Mouse (Mus musculus): ENCODE data around the gene Jmjd6. TPM values are rescaled to one million over a fixed set of nuclear protein-coding genes. Genes with fewer than 3 reads are reported as not detected.
A peak's percentile ranks its signal among the peaks of the same experiment; 100 is the strongest.

Jmjd6 gene
- polyA plus RNA-seq, 1 experiment from 2014 or later: 63.7 TPM

GRCm38 (mm10) chr11:116808811-116809395, 34.3 kb downstream of the Jmjd6 start:
- no peak overlapping the region for H3K9ac ChIP-seq (ENCODE audit: low read length)
- H3K36me3 ChIP-seq (ENCODE audit: control insufficient read depth, insufficient read depth, low read length): peaks cover 9% of the 10 kb centered on the region
- 74% methylated on average over 11 of the region's 11 CpGs for WGBS
- H3K9me3 ChIP-seq (ENCODE audit: control insufficient read depth, low read length): no peaks in the 10 kb centered on the region
- H3K27me3 ChIP-seq (ENCODE audit: control insufficient read depth, insufficient read depth, low read length): no peaks in the 10 kb centered on the region; the same call in 1 of the 2 replicates
- no peak for ATAC-seq (ENCODE audit: insufficient number of reproducible peaks, insufficient read depth, low FRiP score, low read depth)
- H3K4me1 ChIP-seq (ENCODE audit: control insufficient read depth in 2 of 2, insufficient read depth in 2 of 2, low read length in 2 of 2): peaks cover 22 to 36% of the 10 kb centered on the region in 2 experiments
- no peak overlapping the region for H3K4me2 ChIP-seq (ENCODE audit: low read length)
- no peak overlapping the region for H3K27ac ChIP-seq (replicated peaks in 1 of 2; ENCODE audit: control insufficient read depth in 1 of 2, insufficient read depth in 1 of 2, low read depth in 2 of 2, low read length in 2 of 2)
- H3K4me3 ChIP-seq (ENCODE audit: control insufficient read depth in 1 of 2, insufficient read depth in 1 of 2, low read depth in 1 of 2, low read length in 2 of 2): no peak overlapping the region

DNA sequence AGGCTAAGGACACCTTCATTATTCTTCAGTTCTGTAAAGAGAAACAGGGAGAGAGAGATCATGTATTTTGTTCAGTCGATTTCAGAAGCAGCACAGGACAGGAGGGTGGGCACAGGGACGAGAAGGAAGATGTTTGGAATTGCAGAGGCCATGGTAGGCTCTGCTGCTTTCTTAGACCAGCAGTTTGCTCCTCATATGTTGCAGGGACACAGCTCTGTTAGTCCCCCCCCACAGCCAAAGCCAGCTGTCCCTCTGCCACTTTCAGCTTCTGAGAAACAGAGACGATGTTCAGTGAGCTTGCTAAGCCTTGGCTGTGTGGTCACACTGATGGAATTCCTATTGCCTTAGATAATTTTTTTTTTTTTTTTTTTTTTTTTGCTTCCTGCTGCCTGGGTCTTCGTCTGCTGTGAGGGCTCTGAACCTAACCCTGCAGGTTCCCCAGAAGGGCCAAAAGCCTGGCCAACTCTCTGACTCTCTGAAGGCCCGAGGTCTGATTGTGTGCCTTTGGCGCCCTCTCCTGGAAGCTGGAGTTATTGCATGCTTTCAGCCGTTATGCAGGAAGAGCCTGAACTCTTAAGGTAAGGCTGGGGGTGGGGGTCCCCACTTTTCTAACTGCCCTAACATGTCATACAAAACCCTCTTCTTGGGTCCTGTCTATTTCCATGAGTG, 35.2 kb downstream of the Jmjd6 start:
- Histone ChIP-seq H3K36me3 (ENCODE audit: control insufficient read depth, insufficient read depth, low read length) (peaks cover 9% of the 10 kb centered on the region), H3K9me3 (ENCODE audit: control insufficient read depth, low read length) (no peaks in the 10 kb centered on the region), H3K9ac (ENCODE audit: low read length) (peak overlapping the region; percentile 42), H3K27me3 (ENCODE audit: control insufficient read depth, insufficient read depth, low read length) (no peaks in the 10 kb centered on the region; the same call in 1 of the 2 replicates), H3K27ac (replicated peaks in 1 of 2; ENCODE audit: control insufficient read depth in 1 of 2, insufficient read depth in 1 of 2, low read depth in 2 of 2, low read length in 2 of 2) (peak overlapping the region; percentile 58 to 61), H3K4me2 (ENCODE audit: low read length) (no peak overlapping the region), H3K4me1 (ENCODE audit: control insufficient read depth in 2 of 2, insufficient read depth in 2 of 2, low read length in 2 of 2) (peaks cover 15 to 28% of the 10 kb centered on the region in 2 experiments), H3K4me3 (ENCODE audit: control insufficient read depth in 1 of 2, insufficient read depth in 1 of 2, low read depth in 1 of 2, low read length in 2 of 2) (no peak overlapping the region)
- no peak for ATAC-seq (ENCODE audit: insufficient number of reproducible peaks, insufficient read depth, low FRiP score, low read depth)
- WGBS: 21% methylated on average over 7 of the region's 7 CpGs

DNA sequence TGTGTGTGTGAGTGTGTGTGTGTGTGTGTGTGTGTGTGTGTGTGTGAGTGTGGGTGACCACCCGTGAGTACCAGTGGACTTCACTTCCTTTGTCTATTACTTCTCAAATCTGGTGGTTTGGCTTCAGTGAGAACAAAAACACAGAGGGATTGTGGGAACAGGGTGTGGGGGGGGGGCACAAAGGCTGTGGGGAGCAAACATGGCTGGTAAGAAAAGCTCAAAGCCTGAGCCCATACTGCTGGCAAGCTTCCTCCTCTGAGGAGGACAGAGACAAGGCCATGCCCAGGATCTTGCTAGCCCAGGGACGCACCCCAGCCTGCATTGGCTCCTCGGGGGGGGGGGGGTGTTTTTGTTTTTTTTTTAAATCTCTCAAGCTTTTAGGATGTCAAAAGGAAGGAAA, 35.7 kb downstream of the Jmjd6 start:
- peaks cover 9% of the 10 kb centered on the region for H3K36me3 ChIP-seq (ENCODE audit: control insufficient read depth, insufficient read depth, low read length)
- no peaks in the 10 kb centered on the region; the same call in 1 of the 2 replicates for H3K27me3 ChIP-seq (ENCODE audit: control insufficient read depth, insufficient read depth, low read length)
- ATAC-seq (ENCODE audit: insufficient number of reproducible peaks, insufficient read depth, low FRiP score, low read depth): no peak
- no peak overlapping the region for H3K4me3 ChIP-seq (ENCODE audit: control insufficient read depth in 1 of 2, insufficient read depth in 1 of 2, low read depth in 1 of 2, low read length in 2 of 2)
- H3K9me3 ChIP-seq (ENCODE audit: control insufficient read depth, low read length): no peaks in the 10 kb centered on the region
- 75% methylated on average over 3 of the region's 3 CpGs for WGBS
- no peak overlapping the region for H3K4me2 ChIP-seq (ENCODE audit: low read length)
- H3K27ac ChIP-seq (replicated peaks in 1 of 2; ENCODE audit: control insufficient read depth in 1 of 2, insufficient read depth in 1 of 2, low read depth in 2 of 2, low read length in 2 of 2): peak overlapping the region; percentile 58 to 61
- peak overlapping the region; percentile 42; the same call in 1 of the 2 replicates for H3K9ac ChIP-seq (ENCODE audit: low read length)
- peaks cover 10 to 22% of the 10 kb centered on the region in 2 experiments for H3K4me1 ChIP-seq (ENCODE audit: control insufficient read depth in 2 of 2, insufficient read depth in 2 of 2, low read length in 2 of 2)

DNA sequence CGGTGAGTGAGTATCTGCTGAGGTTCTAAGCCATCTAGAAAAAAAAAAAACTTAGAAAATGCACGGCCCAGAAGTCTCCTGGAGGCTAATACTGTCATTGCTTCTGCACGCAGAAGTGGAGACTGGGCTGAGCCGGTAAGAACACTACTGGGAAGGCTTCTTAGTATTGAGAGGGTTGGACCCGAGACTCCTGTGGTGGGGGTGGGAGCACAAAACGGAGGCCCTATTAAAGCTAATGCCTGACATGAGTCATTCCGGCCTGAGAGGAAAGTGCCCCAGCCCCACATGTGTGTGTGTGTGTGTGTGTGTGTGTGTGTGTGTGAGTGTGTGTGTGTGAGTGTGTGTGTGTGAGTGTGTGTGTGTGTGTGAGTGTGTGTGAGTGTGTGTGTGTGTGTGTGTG, 36.1 kb downstream of the Jmjd6 start:
- Histone ChIP-seq H3K27me3 (ENCODE audit: control insufficient read depth, insufficient read depth, low read length) (no peaks in the 10 kb centered on the region; the same call in 1 of the 2 replicates), H3K4me1 (ENCODE audit: control insufficient read depth in 2 of 2, insufficient read depth in 2 of 2, low read length in 2 of 2) (peaks cover 10 to 18% of the 10 kb centered on the region in 2 experiments), H3K9ac (ENCODE audit: low read length) (no peak overlapping the region), H3K4me3 (ENCODE audit: control insufficient read depth in 1 of 2, insufficient read depth in 1 of 2, low read depth in 1 of 2, low read length in 2 of 2) (no peak overlapping the region), H3K36me3 (ENCODE audit: control insufficient read depth, insufficient read depth, low read length) (peaks cover 9% of the 10 kb centered on the region), H3K9me3 (ENCODE audit: control insufficient read depth, low read length) (no peaks in the 10 kb centered on the region), H3K4me2 (ENCODE audit: low read length) (no peak overlapping the region), H3K27ac (replicated peaks in 1 of 2; ENCODE audit: control insufficient read depth in 1 of 2, insufficient read depth in 1 of 2, low read depth in 2 of 2, low read length in 2 of 2) (peak overlapping the region; percentile 58 to 61; a peak in 3 of 4 replicates)
- WGBS: 50% methylated on average over 7 of the region's 7 CpGs
- no peak for ATAC-seq (ENCODE audit: insufficient number of reproducible peaks, insufficient read depth, low FRiP score, low read depth)

GRCm38 (mm10) chr11:116806136-116807071, 36.8 kb downstream of the Jmjd6 start:
- Histone ChIP-seq H3K9ac (ENCODE audit: low read length) (peak overlapping the region; percentile 36; the same call in 1 of the 2 replicates), H3K27me3 (ENCODE audit: control insufficient read depth, insufficient read depth, low read length) (no peaks in the 10 kb centered on the region; the same call in 1 of the 2 replicates), H3K9me3 (ENCODE audit: control insufficient read depth, low read length) (no peaks in the 10 kb centered on the region), H3K4me3 (ENCODE audit: control insufficient read depth in 1 of 2, insufficient read depth in 1 of 2, low read depth in 1 of 2, low read length in 2 of 2) (no peak overlapping the region), H3K4me1 (ENCODE audit: control insufficient read depth in 2 of 2, insufficient read depth in 2 of 2, low read length in 2 of 2) (peaks cover 8 to 12% of the 10 kb centered on the region in 2 experiments), H3K4me2 (ENCODE audit: low read length) (no peak overlapping the region), H3K27ac (replicated peaks in 1 of 2; ENCODE audit: control insufficient read depth in 1 of 2, insufficient read depth in 1 of 2, low read depth in 2 of 2, low read length in 2 of 2) (peak overlapping the region; percentile 58 to 71), H3K36me3 (ENCODE audit: control insufficient read depth, insufficient read depth, low read length) (peaks cover 9% of the 10 kb centered on the region)
- no peak for ATAC-seq (ENCODE audit: insufficient number of reproducible peaks, insufficient read depth, low FRiP score, low read depth)
- WGBS: 55% methylated on average over 15 of the region's 15 CpGs

GRCm38 (mm10) chr11:116802709-116803108, 40.5 kb downstream of the Jmjd6 start:
- Histone ChIP-seq H3K4me3 (ENCODE audit: control insufficient read depth in 1 of 2, insufficient read depth in 1 of 2, low read depth in 1 of 2, low read length in 2 of 2) (no peak overlapping the region), H3K9me3 (ENCODE audit: control insufficient read depth, low read length) (no peaks in the 10 kb centered on the region), H3K36me3 (ENCODE audit: control insufficient read depth, insufficient read depth, low read length) (no peaks in the 10 kb centered on the region), H3K4me1 (ENCODE audit: control insufficient read depth in 2 of 2, insufficient read depth in 2 of 2, low read length in 2 of 2) (peaks cover 5 to 6% of the 10 kb centered on the region in 2 experiments; a peak in 3 of 4 replicates), H3K4me2 (ENCODE audit: low read length) (no peak overlapping the region), H3K9ac (ENCODE audit: low read length) (no peak overlapping the region), H3K27me3 (ENCODE audit: control insufficient read depth, insufficient read depth, low read length) (no peaks in the 10 kb centered on the region), H3K27ac (replicated peaks in 1 of 2; ENCODE audit: control insufficient read depth in 1 of 2, insufficient read depth in 1 of 2, low read depth in 2 of 2, low read length in 2 of 2) (no peak overlapping the region)
- no peak for ATAC-seq (ENCODE audit: insufficient number of reproducible peaks, insufficient read depth, low FRiP score, low read depth)
- WGBS: 77% methylated on average over 5 of the region's 5 CpGs

DNA sequence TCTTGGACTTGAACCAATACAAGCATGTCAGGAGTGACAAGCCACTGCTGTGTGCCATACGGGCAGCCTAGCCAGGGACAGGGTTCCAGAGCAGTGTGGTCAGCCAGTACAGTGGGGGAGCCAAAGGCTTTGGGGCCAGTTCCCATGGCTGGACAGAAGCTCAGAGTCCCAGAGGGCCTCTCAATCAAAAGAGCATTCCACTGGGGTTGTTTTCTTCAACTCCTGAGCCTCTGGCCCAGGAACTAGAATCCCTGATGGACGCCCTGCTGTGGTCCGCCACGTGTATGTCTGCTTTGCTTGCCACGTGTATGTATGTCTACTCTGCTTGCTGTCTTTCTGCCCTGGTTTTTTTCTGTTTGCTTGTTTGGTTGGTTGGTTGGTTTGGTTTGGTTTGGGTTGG, 42.1 kb downstream of the Jmjd6 start:
- no peak for ATAC-seq (ENCODE audit: insufficient number of reproducible peaks, insufficient read depth, low FRiP score, low read depth)
- Histone ChIP-seq H3K36me3 (ENCODE audit: control insufficient read depth, insufficient read depth, low read length) (no peaks in the 10 kb centered on the region), H3K4me3 (ENCODE audit: control insufficient read depth in 1 of 2, insufficient read depth in 1 of 2, low read depth in 1 of 2, low read length in 2 of 2) (no peak overlapping the region), H3K9me3 (ENCODE audit: control insufficient read depth, low read length) (no peaks in the 10 kb centered on the region), H3K27ac (replicated peaks in 1 of 2; ENCODE audit: control insufficient read depth in 1 of 2, insufficient read depth in 1 of 2, low read depth in 2 of 2, low read length in 2 of 2) (no peak overlapping the region), H3K4me2 (ENCODE audit: low read length) (no peak overlapping the region), H3K27me3 (ENCODE audit: control insufficient read depth, insufficient read depth, low read length) (no peaks in the 10 kb centered on the region), H3K4me1 (ENCODE audit: control insufficient read depth in 2 of 2, insufficient read depth in 2 of 2, low read length in 2 of 2) (peaks cover 3% of the 10 kb centered on the region in 2 experiments; a peak in 3 of 4 replicates), H3K9ac (ENCODE audit: low read length) (no peak overlapping the region)
- WGBS: 50% methylated on average over 5 of the region's 5 CpGs

Measured in heart, embryonic 14.5 days (tissue).